Mouse (Mus musculus) neural tube, embryonic 10.5 days (tissue): ENCODE measurements around the gene Vmn2r7.
"Not testable (repeated sequence)": the region's sequence is repeated elsewhere in the genome, so short reads cannot be mapped to it uniquely, and the experiment has no call there.

Experiments used
- DNase-seq: peaks from one replicate; pipeline ENCODE4 v3.0.0-alpha.2; 2017; ENCODE audit warnings: low spot score; ENCODE audit errors: extremely low spot score

Vmn2r7 gene

DNA sequence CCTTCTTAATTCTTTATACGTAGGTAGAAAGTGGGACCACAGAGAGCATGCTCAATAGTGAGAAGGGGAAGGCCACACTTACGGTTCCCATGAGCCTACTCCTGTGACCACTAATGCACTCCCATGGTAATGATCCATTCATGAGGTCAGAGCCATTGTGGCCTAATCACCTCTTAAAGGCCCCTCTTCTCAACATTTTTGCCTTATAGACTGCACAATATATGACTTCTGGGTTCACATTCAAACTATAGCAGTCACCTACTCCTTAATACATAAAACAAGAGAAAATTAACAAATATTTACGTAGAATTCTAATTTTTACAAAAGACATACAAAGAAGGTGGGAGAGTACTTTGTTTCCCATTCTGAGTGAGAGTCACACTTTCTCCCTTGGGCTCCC, at the start of gene Vmn2r7:
Vmn2r7 (minus strand) TSS at position 101 of the 400 bp plus-strand sequence.
- DNase-seq = not testable (repeated sequence)

DNA sequence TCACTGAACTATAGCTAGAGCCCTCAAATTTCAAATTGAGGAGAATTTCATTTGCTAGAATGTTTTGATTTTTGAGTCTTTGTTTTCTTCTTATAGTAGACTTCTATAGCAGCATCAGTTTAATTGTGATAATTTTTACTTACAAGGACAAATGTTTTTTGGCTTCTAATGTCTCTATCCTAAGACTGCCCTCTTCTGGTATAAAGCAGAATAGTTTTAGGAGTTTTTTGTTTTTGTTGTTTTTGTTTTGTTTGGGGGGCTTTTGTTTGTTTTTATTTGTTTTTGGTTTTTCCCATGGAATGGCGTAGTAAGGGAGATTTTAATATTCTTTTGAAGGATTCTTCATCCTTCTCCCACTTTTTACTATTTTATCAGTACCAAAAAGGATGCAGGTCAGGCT, 45.2 kb upstream of the Vmn2r7 start:
- DNase-seq = no peak

DNA sequence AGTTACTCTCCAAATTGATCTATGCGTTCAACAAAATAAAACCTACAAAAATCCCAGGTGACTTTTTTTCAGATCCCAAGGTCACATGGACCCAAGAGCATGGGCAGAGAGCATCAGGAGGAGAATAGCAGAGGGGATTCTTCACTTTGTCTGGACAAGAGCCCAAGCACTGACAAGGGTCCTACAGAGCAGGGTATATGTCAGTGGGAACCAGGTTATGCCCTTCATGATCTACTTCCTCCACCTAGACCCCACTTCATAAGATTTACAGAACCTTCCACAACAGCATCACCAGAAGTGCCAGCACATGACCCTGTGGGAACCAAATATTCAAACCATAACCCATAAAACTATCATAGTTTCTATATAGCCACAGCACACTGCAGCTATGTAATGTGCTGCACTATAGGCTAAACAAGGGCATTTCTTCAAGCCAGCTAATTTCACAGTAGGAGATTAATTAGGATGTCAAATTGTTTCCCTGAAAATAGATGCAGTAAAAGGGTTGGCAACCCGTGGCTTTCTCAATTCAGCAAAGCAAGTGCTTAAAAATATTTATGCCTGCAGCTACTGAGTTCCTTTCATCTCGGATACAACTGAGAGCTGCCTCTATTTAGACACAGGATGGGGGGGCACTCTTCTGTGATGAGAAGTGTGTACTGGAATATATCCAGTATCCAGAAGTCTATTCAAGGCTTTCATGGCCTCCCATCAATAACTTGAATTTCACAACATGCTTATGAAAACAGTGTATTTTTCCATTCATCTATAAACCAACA, 33.8 kb upstream of the Vmn2r7 start:
- DNase-seq = no peak

DNA sequence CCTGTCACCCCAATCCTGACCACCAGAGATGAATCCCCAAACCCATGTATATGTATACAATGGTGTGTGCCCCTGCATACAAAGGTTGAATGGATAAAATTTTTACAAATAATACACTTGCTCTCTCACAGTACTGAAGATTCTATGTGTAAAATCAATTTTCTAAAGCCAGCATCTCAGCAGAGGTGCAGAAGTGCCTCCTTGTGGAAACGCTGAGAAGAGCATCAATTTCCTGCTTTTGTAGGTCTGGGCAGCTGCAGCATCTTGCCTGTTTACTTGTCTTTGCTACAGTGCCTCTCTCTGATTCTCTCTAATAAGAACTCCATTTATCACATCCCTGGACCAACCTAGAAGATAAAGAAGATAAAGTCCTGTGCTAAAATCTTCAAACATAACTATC, 32.1 kb upstream of the Vmn2r7 start:
- no peak for DNase-seq

DNA sequence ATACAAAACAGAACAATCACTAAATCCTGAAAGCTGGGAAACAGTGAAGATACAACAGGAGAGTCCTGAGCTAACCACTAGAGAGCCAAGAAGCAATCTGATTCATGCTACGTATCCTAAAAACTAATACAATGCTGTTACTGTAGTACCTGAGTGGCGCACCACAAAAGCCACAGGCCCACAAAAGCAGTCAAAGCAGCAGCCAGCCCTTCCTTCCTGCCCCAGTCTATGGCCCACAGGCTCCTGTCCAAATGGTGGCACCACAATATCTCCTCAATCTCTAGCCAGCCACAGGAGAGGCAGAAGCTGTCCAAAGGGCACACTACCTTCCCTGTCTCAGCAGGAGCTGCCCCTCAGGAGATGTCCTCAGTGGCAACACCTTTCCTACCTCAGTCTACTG, 1.7 kb downstream of the Vmn2r7 start:
- no peak for DNase-seq

DNA sequence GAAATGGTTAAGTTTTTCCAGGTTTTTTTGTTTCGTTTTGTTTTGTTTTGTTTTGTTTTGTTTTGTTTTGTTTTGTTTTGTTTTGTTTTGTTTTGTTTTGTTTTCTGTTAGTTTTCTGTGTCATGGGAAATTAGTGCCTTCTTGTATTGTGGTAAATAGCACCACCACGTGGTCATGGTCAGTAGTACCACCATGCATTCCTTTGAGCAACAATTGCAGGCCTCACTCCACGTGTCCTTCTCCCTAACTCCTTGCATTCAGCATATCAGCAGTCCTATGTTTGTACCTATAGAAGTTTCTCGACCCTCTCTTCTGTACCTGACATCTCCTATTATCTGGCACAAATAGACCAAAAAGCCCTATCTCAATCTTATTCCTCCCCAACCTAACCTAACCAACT, 2.3 kb downstream of the Vmn2r7 start:
- DNase-seq = peak; percentile 38

DNA sequence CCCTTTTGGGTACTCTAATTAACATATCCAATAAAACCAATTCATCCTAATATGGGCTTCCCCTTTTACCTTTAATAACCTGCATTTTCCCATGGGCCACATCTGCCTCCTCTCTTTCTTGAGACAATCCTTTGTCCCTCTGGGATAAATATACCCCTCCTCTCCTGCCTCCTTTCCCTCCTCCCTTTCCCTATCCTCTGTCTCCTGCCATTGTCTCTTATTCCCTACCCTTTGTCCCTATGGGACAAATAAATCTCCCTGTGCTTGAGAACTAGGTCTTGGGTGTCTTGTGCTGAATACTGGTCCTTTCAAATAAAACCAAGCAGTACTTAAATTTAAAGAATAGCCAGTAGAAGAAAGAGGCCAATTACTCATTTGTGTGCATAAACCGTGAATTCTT, 13.4 kb downstream of the Vmn2r7 start:
- no peak for DNase-seq

DNA sequence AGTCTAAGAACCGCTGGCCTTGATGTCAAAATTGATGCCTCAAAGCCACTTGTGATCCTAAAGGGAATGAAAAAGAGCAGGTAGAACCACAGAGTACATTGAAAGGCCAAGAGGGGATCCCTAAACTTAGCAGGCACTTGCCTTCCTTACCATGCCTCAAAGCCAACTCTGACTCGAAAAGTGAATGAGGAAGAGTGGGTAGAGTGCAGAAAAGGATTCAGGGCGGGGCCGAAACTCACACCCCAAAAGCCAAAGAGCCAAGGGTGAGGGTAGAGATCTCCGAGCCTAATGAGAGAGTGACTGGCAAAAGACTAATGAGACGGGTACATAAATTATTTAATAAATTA, 53.3 kb downstream of the Vmn2r7 start:
- DNase-seq = no peak

DNA sequence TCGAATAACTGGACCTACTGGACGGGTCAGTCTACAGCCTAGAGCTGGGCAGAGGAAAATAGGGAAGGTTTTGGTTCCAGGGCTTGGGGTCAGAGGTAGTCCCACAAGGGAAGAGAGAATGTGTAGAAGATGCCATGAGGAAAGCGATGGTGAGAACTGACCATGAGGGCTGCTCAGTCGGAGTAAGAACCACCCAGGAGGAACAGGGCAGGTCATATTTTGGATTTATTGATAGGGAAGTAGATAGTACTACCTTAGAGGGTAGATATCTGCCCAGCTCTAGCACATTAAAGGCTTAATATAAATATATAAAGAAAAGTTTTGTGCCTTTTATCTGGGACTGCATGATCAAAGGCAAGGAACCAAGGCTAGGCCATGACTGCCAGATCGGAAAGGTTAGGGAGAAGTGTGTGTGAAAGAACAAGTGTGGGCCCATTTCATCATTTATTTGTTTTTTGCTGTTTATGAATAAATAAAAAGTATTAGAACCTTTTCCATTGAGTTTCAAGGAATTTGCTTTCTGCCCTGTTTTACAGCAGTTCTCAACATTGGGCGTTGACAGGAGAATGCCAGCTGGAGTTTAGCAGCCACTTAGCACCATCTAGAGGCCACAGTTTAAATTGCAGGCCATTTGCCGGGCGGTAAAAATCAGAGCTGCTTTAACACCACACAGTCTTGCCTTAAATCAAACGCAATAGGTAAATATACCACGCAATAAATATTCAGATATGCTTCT, 53.9 kb downstream of the Vmn2r7 start:
- peak; percentile 73 for DNase-seq

DNA sequence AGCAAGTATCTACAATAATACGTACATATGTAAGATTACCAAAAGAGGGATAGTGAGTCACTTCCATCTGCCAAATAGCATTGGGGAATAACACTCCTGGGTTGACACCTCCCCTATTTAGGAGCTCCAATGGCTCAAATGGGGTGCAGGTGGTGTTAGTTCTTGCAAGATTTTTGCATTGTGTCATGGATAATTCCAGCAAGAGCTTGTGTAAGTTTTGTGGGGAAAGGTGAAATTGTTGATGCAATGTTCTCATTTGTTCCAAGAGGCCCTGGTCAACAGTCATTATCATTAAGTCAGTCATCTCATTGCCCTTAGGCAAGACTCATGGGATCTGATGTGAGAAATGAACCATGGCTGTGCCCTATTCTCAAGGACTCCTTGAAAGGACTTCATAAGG, 61.7 kb downstream of the Vmn2r7 start:
- DNase-seq = no peak

DNA sequence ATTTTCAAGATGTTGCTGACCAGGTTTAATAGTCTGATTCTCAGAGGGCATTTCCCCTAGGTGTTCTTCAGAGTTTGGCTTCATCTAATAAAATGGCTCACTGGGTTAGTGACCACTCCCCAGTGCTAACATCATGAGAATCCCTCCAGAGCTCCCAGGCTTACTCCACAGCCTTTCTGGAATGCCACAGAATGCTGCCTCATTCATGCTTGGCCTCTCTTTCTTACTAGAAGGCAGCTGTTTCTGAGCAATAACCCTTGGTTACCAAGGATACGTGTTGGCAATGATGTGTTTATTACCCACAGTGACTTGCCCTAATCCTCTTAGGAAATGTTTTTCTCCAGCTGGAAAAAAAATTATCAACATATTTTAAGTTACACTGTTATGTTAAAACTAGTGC, 72.4 kb downstream of the Vmn2r7 start:
- DNase-seq = no peak

DNA sequence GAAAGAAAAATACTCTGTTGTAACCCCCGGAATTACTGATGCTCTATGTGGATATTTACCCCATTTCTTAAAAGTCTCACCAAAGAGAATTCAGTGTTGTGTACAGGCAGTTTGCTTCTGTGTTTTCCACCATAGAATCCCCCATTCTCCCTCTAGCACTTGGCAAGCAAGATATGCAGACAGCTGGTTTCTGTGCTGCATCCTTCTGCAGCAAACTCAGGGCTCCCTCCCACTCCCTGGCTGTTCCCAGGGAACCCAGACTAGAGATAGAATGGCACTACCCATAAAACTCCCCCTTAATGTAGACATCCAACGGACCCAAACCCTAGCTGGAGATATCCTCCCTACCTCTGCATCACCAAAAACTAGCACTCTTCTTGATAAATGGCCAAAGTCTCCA, 88.4 kb downstream of the Vmn2r7 start:
- DNase-seq = no peak

DNA sequence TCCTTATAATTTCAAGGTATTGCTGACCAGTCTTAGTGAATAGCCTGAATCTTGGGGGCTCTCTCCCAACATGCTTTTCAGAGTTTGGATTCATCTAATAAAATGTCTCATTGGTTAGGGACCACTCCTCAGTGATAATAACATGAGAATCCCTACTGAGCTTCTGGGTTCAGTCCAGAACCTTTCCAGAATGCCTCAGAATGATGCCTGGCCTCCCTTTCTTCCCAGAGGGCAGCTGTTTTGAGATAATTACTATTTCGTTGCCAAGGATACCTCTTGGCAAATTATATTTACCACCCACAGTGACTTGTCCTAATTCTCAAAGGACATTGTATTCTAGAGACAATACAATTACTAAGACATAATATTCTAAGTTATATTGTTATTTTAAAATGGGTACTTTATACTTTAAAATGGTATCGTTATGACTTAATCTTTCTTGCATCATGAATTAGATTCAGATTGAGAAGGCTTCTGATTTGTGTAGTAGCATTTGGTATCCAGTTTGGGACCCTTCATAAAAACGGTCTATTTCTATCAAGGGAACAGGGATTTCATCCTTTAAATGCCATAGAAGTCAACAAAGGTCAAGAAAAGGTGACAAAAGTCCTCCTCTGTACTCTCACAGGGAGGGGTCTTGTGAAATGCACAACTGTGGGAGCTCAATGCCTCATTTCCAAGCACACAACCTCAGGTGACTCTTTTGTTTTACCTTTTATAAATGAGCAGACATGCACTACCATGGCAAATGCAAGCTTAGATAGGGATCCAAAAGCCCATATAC, 117.2 kb downstream of the Vmn2r7 start:
- not testable (repeated sequence) for DNase-seq

DNA sequence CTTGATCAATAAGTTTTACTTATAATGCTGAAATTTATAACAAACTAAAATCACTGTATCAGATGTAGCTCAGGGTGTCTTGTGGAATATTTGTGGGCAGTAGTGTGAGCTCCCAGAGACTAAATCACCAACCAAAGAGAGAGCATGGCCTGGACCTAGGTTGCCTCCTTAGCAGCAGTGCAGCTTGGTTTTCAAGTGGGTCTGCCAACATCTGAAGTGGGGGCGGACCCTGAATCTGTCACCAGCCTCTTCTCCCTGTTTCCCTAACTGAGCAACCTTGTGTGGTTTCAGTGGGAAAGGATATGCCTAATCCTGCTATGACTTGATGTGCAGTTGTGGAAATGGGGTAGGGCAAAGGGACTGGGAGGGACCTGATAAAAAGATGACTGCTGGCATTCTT, 118.8 kb downstream of the Vmn2r7 start:
- DNase-seq = not testable (repeated sequence)

DNA sequence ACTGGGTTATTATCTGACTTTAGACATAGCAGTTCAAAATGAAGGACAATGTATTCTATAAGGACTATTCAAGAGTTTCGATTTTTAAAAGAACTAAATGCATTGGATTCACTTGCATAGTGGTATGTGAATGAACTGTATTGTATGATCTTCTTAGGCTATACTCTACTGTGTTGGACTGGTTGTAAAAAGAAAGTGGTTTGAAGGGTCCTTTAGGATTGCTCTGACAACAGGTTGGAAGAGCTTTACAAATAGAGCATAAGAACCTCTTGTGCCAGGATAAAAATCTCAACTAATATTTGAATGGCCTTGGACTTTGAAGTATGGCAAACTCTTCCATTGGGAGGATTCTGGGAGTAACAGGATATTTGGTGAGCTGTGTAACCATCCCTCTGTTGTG, 168.5 kb downstream of the Vmn2r7 start:
- DNase-seq = not testable (repeated sequence)
